Mouse (Mus musculus): ENCODE results near the gene Camta1.
A peak's percentile ranks its signal among the peaks of the same experiment; 100 is the strongest.

Gene Camta1

GRCm38 (mm10) chr4:151111226-151111625 lies 750.5 kb downstream of the Camta1 start:
- no peak for DNase-seq (ENCODE audit: low spot score)

GRCm38 (mm10) chr4:151108834-151109241 lies 752.8 kb downstream of the Camta1 start:
- DNase-seq (ENCODE audit: low spot score), result no peak

- peak; percentile 85 for DNase-seq (ENCODE audit: low spot score)
Observed at GRCm38 (mm10) chr4:151108028-151108771, 753.5 kb downstream of the Camta1 start.

GRCm38 (mm10) chr4:151107131-151108001 lies 754.3 kb downstream of the Camta1 start:
- DNase-seq (ENCODE audit: low spot score), result no peak

- DNase-seq (ENCODE audit: low spot score), result no peak
Observed at GRCm38 (mm10) chr4:151106468-151106867, 755.2 kb downstream of the Camta1 start.

GRCm38 (mm10) chr4:151105886-151106285 lies 755.8 kb downstream of the Camta1 start:
- DNase-seq (ENCODE audit: low spot score), result no peak

- no peak for DNase-seq (ENCODE audit: low spot score)
Observed at GRCm38 (mm10) chr4:151104147-151104546, 757.5 kb downstream of the Camta1 start.

GRCm38 (mm10) chr4:151103646-151104045 lies 758.0 kb downstream of the Camta1 start:
- no peak for DNase-seq (ENCODE audit: low spot score)

GRCm38 (mm10) chr4:151097104-151097438 lies 764.6 kb downstream of the Camta1 start:
- DNase-seq (ENCODE audit: low spot score), result no peak

GRCm38 (mm10) chr4:151096334-151097103 lies 765.2 kb downstream of the Camta1 start:
- no peak for DNase-seq (ENCODE audit: low spot score)

GRCm38 (mm10) chr4:151095207-151095606 lies 766.5 kb downstream of the Camta1 start:
- no peak for DNase-seq (ENCODE audit: low spot score)

GRCm38 (mm10) chr4:151089270-151089669 lies 772.4 kb downstream of the Camta1 start, which contains the start of gene Gm13090:
Gene Gm13090, plus strand, starts transcription at chr4:151089570.
- DNase-seq (ENCODE audit: low spot score), result no peak

- no peak for DNase-seq (ENCODE audit: low spot score)
Observed at GRCm38 (mm10) chr4:151088819-151089218, 772.9 kb downstream of the Camta1 start.

GRCm38 (mm10) chr4:151087358-151087757 lies 774.3 kb downstream of the Camta1 start:
- no peak for DNase-seq (ENCODE audit: low spot score)

GRCm38 (mm10) chr4:151083027-151083426 lies 778.6 kb downstream of the Camta1 start:
- DNase-seq (ENCODE audit: low spot score), result no peak

- no peak for DNase-seq (ENCODE audit: low spot score)
Observed at GRCm38 (mm10) chr4:151081977-151082376, 779.7 kb downstream of the Camta1 start.

GRCm38 (mm10) chr4:151081355-151081754 lies 780.3 kb downstream of the Camta1 start:
- no peak for DNase-seq (ENCODE audit: low spot score)

GRCm38 (mm10) chr4:151074817-151075216 lies 786.9 kb downstream of the Camta1 start:
- DNase-seq (ENCODE audit: low spot score), result no peak

- peak; percentile 32 for DNase-seq (ENCODE audit: low spot score)
Observed at GRCm38 (mm10) chr4:151073108-151073744, 788.5 kb downstream of the Camta1 start.

GRCm38 (mm10) chr4:151070962-151071361 lies 790.7 kb downstream of the Camta1 start:
- no peak for DNase-seq (ENCODE audit: low spot score)

- DNase-seq (ENCODE audit: low spot score), result no peak
Observed at GRCm38 (mm10) chr4:151068751-151069150, 792.9 kb downstream of the Camta1 start.

- no peak for DNase-seq (ENCODE audit: low spot score)
Observed at GRCm38 (mm10) chr4:151059566-151059965, 802.1 kb downstream of the Camta1 start.
